In genomic region chr14:26206926-26207247, GRCm38 (mm10) we compare ENCODE assay signal across 7 mouse cellular contexts. TPM values are rescaled to one million over a fixed set of nuclear protein-coding genes. Genes with fewer than 3 reads are reported as not detected.
A peak's percentile ranks its signal among the peaks of the same experiment; 100 is the strongest.
DNase-seq lines count a peak whose midpoint lies in the region; ATAC-seq and TF ChIP-seq lines count a peak whose summit lies in the region.
"Not testable (repeated sequence)": the region's sequence is repeated elsewhere in the genome, so short reads cannot be mapped to it uniquely, and the experiment has no call there.

Tmem254b (minus strand) TSS chr14:26207041.

- H3K4me2 ChIP-seq in forebrain, embryonic 14.5 days (ENCODE audit: low read length); heart, postnatal 0 days (ENCODE audit: low read depth, low read length); kidney, embryonic 14.5 days (replicated peaks; ENCODE audit: low read depth, low read length); lung, embryonic 16.5 days (ENCODE audit: low read depth, low read length); neural tube, embryonic 12.5 days (replicated peaks): not testable (repeated sequence)

- not testable (repeated sequence) for H3K27me3 ChIP-seq in forebrain, embryonic 14.5 days (replicated peaks; ENCODE audit: control insufficient read depth, insufficient read depth, low read length); heart, postnatal 0 days (ENCODE audit: control insufficient read depth, insufficient read depth, low read length); kidney, embryonic 14.5 days (ENCODE audit: control insufficient read depth, insufficient read depth, low read length); limb, embryonic 10.5 days (ENCODE audit: low read depth, poor library complexity, severe bottlenecking); lung, embryonic 16.5 days (ENCODE audit: control insufficient read depth, insufficient read depth, low read depth, low read length); neural tube, embryonic 12.5 days (replicated peaks)

- H3K9ac ChIP-seq in forebrain, embryonic 14.5 days (ENCODE audit: low read length); heart, postnatal 0 days (replicated peaks; ENCODE audit: low read depth, low read length); kidney, embryonic 14.5 days (ENCODE audit: low read depth, low read length); lung, embryonic 16.5 days (ENCODE audit: low read length); neural tube, embryonic 12.5 days: not testable (repeated sequence)

- not testable (repeated sequence) for H3K36me3 ChIP-seq in forebrain, embryonic 14.5 days (ENCODE audit: control insufficient read depth, insufficient read depth, low read length); heart, postnatal 0 days (replicated peaks; ENCODE audit: control insufficient read depth, insufficient read depth, low read length); kidney, embryonic 14.5 days (ENCODE audit: control insufficient read depth, insufficient read depth, low read length); limb, embryonic 10.5 days; lung, embryonic 16.5 days (ENCODE audit: control insufficient read depth, insufficient read depth, low read length); neural tube, embryonic 12.5 days

- not testable (repeated sequence) for TF ChIP-seq EP300 in heart, postnatal 0 days (IDR thresholded peaks at IDR 0.05; ENCODE audit: low read depth)

- not testable (repeated sequence) for TF ChIP-seq CTCF in heart, postnatal 0 days (IDR thresholded peaks at IDR 0.05; ENCODE audit: low read depth)

- not testable (repeated sequence) for H3K4me3 ChIP-seq in forebrain, embryonic 14.5 days (ENCODE audit: low read depth, low read length); heart, postnatal 0 days (ENCODE audit: low read depth, low read length); kidney, embryonic 14.5 days (ENCODE audit: low read length); limb, embryonic 10.5 days; lung, embryonic 16.5 days (ENCODE audit: low read length); neural tube, embryonic 12.5 days

- H3K9me3 ChIP-seq in forebrain, embryonic 14.5 days (replicated peaks; ENCODE audit: control insufficient read depth, low read length); heart, postnatal 0 days (replicated peaks; ENCODE audit: control insufficient read depth, low read length); kidney, embryonic 14.5 days (ENCODE audit: control insufficient read depth, low read length); limb, embryonic 10.5 days (replicated peaks); lung, embryonic 16.5 days (ENCODE audit: control insufficient read depth, low read length); neural tube, embryonic 12.5 days: not testable (repeated sequence)

- H3K27ac ChIP-seq in forebrain, embryonic 14.5 days (ENCODE audit: low read depth, low read length); heart, postnatal 0 days (ENCODE audit: low read depth); kidney, embryonic 14.5 days (ENCODE audit: low read depth, low read length); limb, embryonic 10.5 days; lung, embryonic 16.5 days (ENCODE audit: low read length); neural tube, embryonic 12.5 days: not testable (repeated sequence)

- WGBS in forebrain, embryonic 14.5 days = no CpG with 5 or more reads among the region's 10 CpGs
- WGBS in heart, postnatal 0 days = no CpG with 5 or more reads among the region's 10 CpGs
- no CpG with 5 or more reads among the region's 10 CpGs for WGBS in kidney, embryonic 14.5 days
- no CpG with 5 or more reads among the region's 10 CpGs for WGBS in limb, embryonic 10.5 days
- WGBS in lung, embryonic 16.5 days = no CpG with 5 or more reads among the region's 10 CpGs
- no CpG with 5 or more reads among the region's 10 CpGs for WGBS in neural tube, embryonic 12.5 days

- ATAC-seq in cerebellum, adult (ENCODE audit: insufficient number of reproducible peaks, low FRiP score, low TSS enrichment) = peak; percentile 92
- peak; percentile 92 for ATAC-seq in forebrain, embryonic 14.5 days
- ATAC-seq in heart, postnatal 0 days (ENCODE audit: insufficient read depth, low read depth) = peak; percentile 55
- peak; percentile 92 for ATAC-seq in kidney, embryonic 14.5 days (ENCODE audit: low FRiP score, low TSS enrichment)
- peak; percentile 90 for ATAC-seq in lung, embryonic 16.5 days (ENCODE audit: low read depth)
- ATAC-seq in neural tube, embryonic 12.5 days (ENCODE audit: low FRiP score, low read depth) = 0 out of 2 replicates have a peak, but pooled peaks have one; percentile 72

- not testable (repeated sequence) for H3K4me1 ChIP-seq in forebrain, embryonic 14.5 days (ENCODE audit: control insufficient read depth, insufficient read depth, low read length); heart, postnatal 0 days (ENCODE audit: control insufficient read depth, insufficient read depth); kidney, embryonic 14.5 days (ENCODE audit: control insufficient read depth, insufficient read depth, low read length); limb, embryonic 10.5 days; lung, embryonic 16.5 days (replicated peaks; ENCODE audit: control insufficient read depth, insufficient read depth, low read length); neural tube, embryonic 12.5 days

- not testable (repeated sequence) for DNase-seq in forebrain, embryonic 14.5 days (ENCODE audit: low spot score); heart, postnatal 0 days (ENCODE audit: low spot score); limb, embryonic 10.5 days (ENCODE audit: low spot score)

RNA-seq across cellular contexts. Expression of gene Tmem254b, which starts in this region (rescaled TPM):
- 15.0 and 28.6 TPM in 2 replicates for polyA plus RNA-seq in forebrain, embryonic 14.5 days (2014; fragmentation: Nextera tagmentation; extraction: Ambion mirVana)
- 5.1 and 29.2 TPM in 2 replicates for total RNA-seq in heart, postnatal 0 days (2014; rRNA removed; ENCODE audit: low replicate concordance)
- polyA plus RNA-seq in heart, postnatal 0 days (2015; fragmentation: Nextera tagmentation; extraction: Ambion mirVana) = 14.6 and 16.2 TPM in 2 replicates
- 18.6 and 29.4 TPM in 2 replicates for polyA plus RNA-seq in kidney, embryonic 14.5 days (2014; fragmentation: Nextera tagmentation; extraction: Ambion mirVana)
- 11.3 and 16.9 TPM in 2 replicates for polyA plus RNA-seq in limb, embryonic 10.5 days (2016; fragmentation: Nextera tagmentation; extraction: Ambion mirVana)
- polyA plus RNA-seq in lung, embryonic 16.5 days (2015; fragmentation: Nextera tagmentation; extraction: Ambion mirVana) = 33.1 and 46.1 TPM in 2 replicates
- 19.0 and 21.4 TPM in 2 replicates for polyA plus RNA-seq in neural tube, embryonic 12.5 days (2016; fragmentation: Nextera tagmentation; extraction: Ambion mirVana)
